Mouse (Mus musculus) lung, embryonic 14.5 days (tissue): ENCODE data around the gene Nr1d1. TPM values are rescaled to one million over a fixed set of nuclear protein-coding genes. Genes with fewer than 3 reads are reported as not detected.

Experiments used
- ATAC-seq: fragments of 200-750 bp; cut with Nextera tagmentation; 2 replicates; pipeline ENCODE4 v1.8.0; 2017; ENCODE audit warnings: mild to moderate bottlenecking, moderate TSS enrichment, moderate library complexity; ENCODE audit not compliant: insufficient read depth
- DNase-seq: peaks from one replicate; pipeline ENCODE4 v3.0.0-alpha.2; 2015
- H3K27ac ChIP-seq: fragments of 300-500 bp; sonication (generic); 2 replicates; pipeline ENCODE4 v1.5.1; 2014; ENCODE audit warnings: low read depth, mild to moderate bottlenecking, moderate library complexity
- H3K27me3 ChIP-seq: fragments of 300-500 bp; sonication (generic); 2 replicates; pipeline ENCODE4 v1.6.1; 2014; ENCODE audit warnings: low read length, control low read depth; ENCODE audit not compliant: insufficient read depth
- H3K36me3 ChIP-seq: fragments of 300-500 bp; sonication (generic); 2 replicates; pipeline ENCODE4 v1.6.1; 2014; ENCODE audit warnings: control low read depth; ENCODE audit not compliant: insufficient read depth
- H3K4me1 ChIP-seq: fragments of 300-500 bp; sonication (generic); 2 replicates; pipeline ENCODE4 v1.6.1; 2014; ENCODE audit warnings: antibody characterized with exemption, control low read depth; ENCODE audit not compliant: insufficient read depth
- H3K4me2 ChIP-seq: fragments of 300-500 bp; sonication (generic); 2 replicates; pipeline ENCODE4 v1.6.1; 2014; ENCODE audit warnings: mild to moderate bottlenecking
- H3K4me3 ChIP-seq: fragments of 300-500 bp; sonication (generic); 2 replicates; pipeline ENCODE4 v1.5.1; 2014; ENCODE audit warnings: low read depth, low read length
- H3K9ac ChIP-seq: fragments of 300-500 bp; sonication (generic); 2 replicates; pipeline ENCODE4 v1.6.1; 2014
- H3K9me3 ChIP-seq: fragments of 300-500 bp; sonication (generic); 2 replicates; pipeline ENCODE4 v1.6.1; 2016; ENCODE audit warnings: low read depth, low read length, control low read depth
- CTCF ChIP-seq: IDR thresholded peaks from 2 replicates; pipeline ENCODE4 v1.5.1; 2016; ENCODE audit warnings: antibody characterized with exemption, low read depth
- WGBS: fragments of 180-500 bp; shearing (Covaris S2); extraction: QIAGEN DNeasy Blood & Tissue Kit; methylation state at CpG from one replicate; pipeline ENCODE4 v1.1.7; 2014; 5-methylcytosine and 5-hydroxymethylcytosine counted together
- polyA plus RNA-seq: library from polyadenylated mRNA; unstranded; fragments of >200 nt; fragmentation: Nextera tagmentation; extraction: Ambion mirVana; gene quantifications from 2 replicates; pipeline ENCODE4 v1.2.1, GENCODE M21; 2014

Nr1d1 gene
- polyA plus RNA-seq, 1 experiment from 2014 or later: 1.4 TPM

GRCm38 (mm10) chr11:98755726-98756380, 19.3 kb downstream of the Nr1d1 start:
- H3K27me3 ChIP-seq: no peaks in the 10 kb centered on the region
- no peak overlapping the region for H3K4me3 ChIP-seq
- no peaks in the 10 kb centered on the region for H3K9me3 ChIP-seq
- no peak overlapping the region for H3K9ac ChIP-seq
- no peak overlapping the region for H3K4me2 ChIP-seq
- peaks cover 63% of the 10 kb centered on the region for H3K36me3 ChIP-seq
- H3K4me1 ChIP-seq: peaks cover 25% of the 10 kb centered on the region
- ATAC-seq (no peak), DNase-seq (no peak)
- WGBS: 90% methylated on average over 6 of the region's 6 CpGs
- no peak overlapping the region for H3K27ac ChIP-seq
- no peak for TF ChIP-seq CTCF

GRCm38 (mm10) chr11:98754621-98755181, 20.4 kb downstream of the Nr1d1 start:
- ATAC-seq (peak; percentile 39), DNase-seq (peak; percentile 82)
- Histone ChIP-seq H3K9ac (peak overlapping the region; percentile 15), H3K36me3 (peaks cover 52% of the 10 kb centered on the region; the same call in 1 of the 2 replicates), H3K27ac (peak overlapping the region; percentile 63), H3K4me1 (peaks cover 36% of the 10 kb centered on the region), H3K4me2 (0 out of 2 replicates have a peak overlapping the region, but pooled peaks have one; percentile 6), H3K9me3 (no peaks in the 10 kb centered on the region), H3K4me3 (no peak overlapping the region), H3K27me3 (no peaks in the 10 kb centered on the region)
- WGBS: 23% methylated on average over 7 of the region's 7 CpGs
- peak; percentile 99 for TF ChIP-seq CTCF

GRCm38 (mm10) chr11:98754151-98754620, 20.9 kb downstream of the Nr1d1 start:
- no peak for TF ChIP-seq CTCF
- H3K9me3 ChIP-seq: no peaks in the 10 kb centered on the region
- DNase-seq: no peak
- no peak overlapping the region for H3K4me3 ChIP-seq
- H3K9ac ChIP-seq: no peak overlapping the region; the same call in 1 of the 2 replicates
- no peaks in the 10 kb centered on the region for H3K27me3 ChIP-seq
- H3K27ac ChIP-seq: peak overlapping the region; percentile 63; the same call in 1 of the 2 replicates
- ATAC-seq: no peak
- H3K36me3 ChIP-seq: peaks cover 51% of the 10 kb centered on the region; the same call in 1 of the 2 replicates
- 0 out of 2 replicates have a peak overlapping the region, but pooled peaks have one; percentile 6 for H3K4me2 ChIP-seq
- WGBS: 55% methylated on average over 9 of the region's 9 CpGs
- peaks cover 41% of the 10 kb centered on the region for H3K4me1 ChIP-seq

GRCm38 (mm10) chr11:98753264-98753663, 21.9 kb downstream of the Nr1d1 start:
- H3K27ac ChIP-seq: 0 out of 2 replicates have a peak overlapping the region, but pooled peaks have one; percentile 63
- ATAC-seq (no peak), DNase-seq (no peak)
- no peak overlapping the region for H3K4me3 ChIP-seq
- H3K9me3 ChIP-seq: no peaks in the 10 kb centered on the region
- no peak for TF ChIP-seq CTCF
- no peak overlapping the region for H3K9ac ChIP-seq
- 90% methylated on average over 5 of the region's 5 CpGs for WGBS
- peaks cover 44% of the 10 kb centered on the region; the same call in 1 of the 2 replicates for H3K36me3 ChIP-seq
- H3K27me3 ChIP-seq: no peaks in the 10 kb centered on the region
- no peak overlapping the region for H3K4me2 ChIP-seq
- H3K4me1 ChIP-seq: peaks cover 50% of the 10 kb centered on the region

GRCm38 (mm10) chr11:98752562-98753140, 22.5 kb downstream of the Nr1d1 start:
- 74% methylated on average over 10 of the region's 10 CpGs for WGBS
- Histone ChIP-seq H3K27ac (peak overlapping the region; percentile 25; the same call in 1 of the 2 replicates), H3K9ac (0 out of 2 replicates have a peak overlapping the region, but pooled peaks have one; percentile 3), H3K36me3 (peaks cover 42% of the 10 kb centered on the region; the same call in 1 of the 2 replicates), H3K4me2 (no peak overlapping the region), H3K9me3 (no peaks in the 10 kb centered on the region), H3K4me1 (peaks cover 56% of the 10 kb centered on the region), H3K4me3 (no peak overlapping the region), H3K27me3 (no peaks in the 10 kb centered on the region)
- no peak for ATAC-seq
- DNase-seq: no peak
- no peak for TF ChIP-seq CTCF

GRCm38 (mm10) chr11:98751221-98751782, 23.8 kb downstream of the Nr1d1 start:
- H3K9ac ChIP-seq: peak overlapping the region; percentile 42
- ATAC-seq (peak; percentile 36), DNase-seq (peak; percentile 27)
- peaks cover 68% of the 10 kb centered on the region for H3K4me1 ChIP-seq
- H3K4me3 ChIP-seq: 0 out of 2 replicates have a peak overlapping the region, but pooled peaks have one; percentile 3
- H3K27ac ChIP-seq: peak overlapping the region; percentile 87
- no peaks in the 10 kb centered on the region for H3K9me3 ChIP-seq
- peak overlapping the region; percentile 50 for H3K4me2 ChIP-seq
- no peaks in the 10 kb centered on the region for H3K27me3 ChIP-seq
- WGBS: 12% methylated on average over 6 of the region's 6 CpGs
- H3K36me3 ChIP-seq: peaks cover 29% of the 10 kb centered on the region; the same call in 1 of the 2 replicates
- no peak for TF ChIP-seq CTCF
